ENCODE assay signal across 8 mouse cellular contexts in the genomic region with DNA sequence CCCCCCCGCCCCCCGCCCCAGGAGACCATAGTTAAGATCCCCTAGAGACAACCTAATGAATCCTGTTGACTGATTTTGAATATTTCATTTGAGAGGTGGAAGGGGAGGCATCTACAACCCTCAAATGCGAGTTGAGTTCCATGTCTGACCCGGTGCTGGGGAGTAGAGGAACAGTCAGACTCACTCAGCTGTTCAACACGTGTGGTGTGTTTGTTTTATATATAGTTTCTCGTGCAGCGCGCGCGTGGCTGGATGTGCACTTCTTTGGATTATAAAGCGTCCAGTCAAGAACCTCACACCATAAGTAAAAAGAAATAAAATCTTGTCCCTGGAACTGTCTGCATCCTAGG. TPM values are rescaled to one million over a fixed set of nuclear protein-coding genes. Genes with fewer than 3 reads are reported as not detected.
DNase-seq lines count a peak whose midpoint lies in the region; ATAC-seq and TF ChIP-seq lines count a peak whose summit lies in the region.

No protein-coding gene starts in this region.

- no peaks in the 10 kb centered on the region for H3K9me3 ChIP-seq in hindbrain, embryonic 14.5 days (ENCODE audit: control insufficient read depth, low read length)
- no peaks in the 10 kb centered on the region for H3K9me3 ChIP-seq in midbrain, embryonic 14.5 days (ENCODE audit: control insufficient read depth, low read length)

- peak overlapping the region; percentile 71 for H3K4me3 ChIP-seq in lung, adult 2 months (replicated peaks; ENCODE audit: extremely low read depth, low read depth, low read length)
- H3K4me3 ChIP-seq in hindbrain, embryonic 14.5 days (replicated peaks; ENCODE audit: low read length) = peak overlapping the region; percentile 68
- H3K4me3 ChIP-seq in midbrain, embryonic 14.5 days (replicated peaks; ENCODE audit: low read depth, low read length) = peak overlapping the region; percentile 71

- no peaks in the 10 kb centered on the region for H3K36me3 ChIP-seq in hindbrain, embryonic 14.5 days (replicated peaks; ENCODE audit: control insufficient read depth, insufficient read depth)
- H3K36me3 ChIP-seq in midbrain, embryonic 14.5 days (ENCODE audit: control insufficient read depth, insufficient read depth, low read length) = no peaks in the 10 kb centered on the region

- H3K4me2 ChIP-seq in hindbrain, embryonic 14.5 days (replicated peaks) = peak overlapping the region; percentile 70
- peak overlapping the region; percentile 99 for H3K4me2 ChIP-seq in midbrain, embryonic 14.5 days (ENCODE audit: low read length)

- peaks cover 20% of the 10 kb centered on the region for H3K27me3 ChIP-seq in hindbrain, embryonic 14.5 days (ENCODE audit: control insufficient read depth, insufficient read depth, low read length)
- H3K27me3 ChIP-seq in midbrain, embryonic 14.5 days (ENCODE audit: control insufficient read depth, insufficient read depth, low read length) = peaks cover 26% of the 10 kb centered on the region

- DNase-seq in lung, adult 2 months = no peak
- DNase-seq in lung, postnatal 36 days = no peak
- DNase-seq in embryo, embryonic 10.5 days (ENCODE audit: low spot score) = peak; percentile 64
- peak; percentile 52 for DNase-seq in hindbrain, embryonic 14.5 days (ENCODE audit: low spot score)
- DNase-seq in midbrain, embryonic 14.5 days = no peak
- no peak for DNase-seq in cerebellum, postnatal 36 days
- no peak for DNase-seq in urinary bladder, postnatal 14 days (ENCODE audit: low spot score)
- no peak for DNase-seq in ovary, postnatal 14 days (ENCODE audit: low spot score)

- 0% methylated on average over 11 of the region's 11 CpGs for WGBS in lung, adult 2 months
- under 1% methylated on average over 11 of the region's 11 CpGs for WGBS in hindbrain, embryonic 14.5 days
- WGBS in midbrain, embryonic 14.5 days = 0% methylated on average over 11 of the region's 11 CpGs

- peak overlapping the region; percentile 73 for H3K9ac ChIP-seq in hindbrain, embryonic 14.5 days
- peak overlapping the region; percentile 72 for H3K9ac ChIP-seq in midbrain, embryonic 14.5 days (replicated peaks; ENCODE audit: low read length)

- ATAC-seq in hindbrain, embryonic 14.5 days (ENCODE audit: low FRiP score) = no peak
- no peak for ATAC-seq in midbrain, embryonic 14.5 days (ENCODE audit: low FRiP score, low TSS enrichment)

- TF ChIP-seq CTCF in lung, adult 2 months (IDR thresholded peaks at IDR 0.05; ENCODE audit: insufficient read depth, low read length) = no peak

- no peak for TF ChIP-seq POLR2A in lung, adult 2 months (IDR thresholded peaks at IDR 0.05; ENCODE audit: borderline replicate concordance, extremely low read depth, low read depth, low read length)

- peak overlapping the region; percentile 91 for H3K27ac ChIP-seq in hindbrain, embryonic 14.5 days
- peak overlapping the region; percentile 89 for H3K27ac ChIP-seq in midbrain, embryonic 14.5 days (replicated peaks; ENCODE audit: low read depth, low read length)

- H3K4me1 ChIP-seq in lung, adult 2 months (ENCODE audit: control insufficient read depth, insufficient read depth, low read length) = peaks cover 7% of the 10 kb centered on the region; the same call in 1 of the 2 replicates
- peaks cover 42% of the 10 kb centered on the region for H3K4me1 ChIP-seq in hindbrain, embryonic 14.5 days (replicated peaks; ENCODE audit: control insufficient read depth, insufficient read depth, low read length)
- peaks cover 37% of the 10 kb centered on the region for H3K4me1 ChIP-seq in midbrain, embryonic 14.5 days (ENCODE audit: control insufficient read depth, insufficient read depth, low read length)

RNA-seq across cellular contexts. Expression of a gene that starts 0.8 kb away (rescaled TPM):
- polyA plus RNA-seq in lung, adult 2 months (2012; rRNA removed) = 2.4 and 10.3 TPM in 2 replicates
- polyA plus RNA-seq in hindbrain, embryonic 14.5 days (2014; fragmentation: Nextera tagmentation; extraction: Ambion mirVana) = 1.6 and 2.3 TPM in 2 replicates
- 1.1 and 1.4 TPM in 2 replicates for polyA plus RNA-seq in midbrain, embryonic 14.5 days (2014; fragmentation: Nextera tagmentation; extraction: Ambion mirVana)

Comparison
In these comparisons a context has a peak if more than half of its experiments do, and no peak if none do; other contexts are left out.
1. DNase-seq: peak in embryo, embryonic 10.5 days (single experiment) and hindbrain, embryonic 14.5 days (single experiment); none in lung, adult 2 months (single experiment), lung, postnatal 36 days (single experiment), midbrain, embryonic 14.5 days (single experiment), cerebellum, postnatal 36 days (0 of 2), urinary bladder, postnatal 14 days (single experiment) and ovary, postnatal 14 days (single experiment).
2. Peak in every context shown above with its lines, with median percentiles within 50 percentile points of each other: H3K4me3 ChIP-seq.